Mouse (Mus musculus): Measurements from ENCODE around the gene Nfu1.

Gene Nfu1

DNA sequence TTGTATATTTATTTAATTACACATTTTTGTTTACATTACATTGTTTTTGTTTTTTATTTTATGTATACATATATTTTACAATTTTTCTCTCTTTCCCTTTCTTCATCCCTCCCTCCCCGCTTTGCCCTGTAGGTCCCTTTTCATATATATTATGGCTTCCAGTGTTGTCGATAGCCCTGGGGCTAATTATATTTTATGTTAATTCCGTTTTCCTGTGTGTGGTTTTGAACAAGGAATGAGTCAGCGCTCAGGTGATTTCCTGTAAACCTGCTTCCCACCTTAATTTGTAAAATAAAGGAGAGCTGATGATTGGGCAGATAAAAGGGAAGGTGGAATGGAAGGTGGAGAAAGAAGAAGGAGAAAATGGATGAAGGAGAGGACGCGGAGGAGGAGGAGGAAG is at the start of gene Nfu1:
TSS of gene Nfu1 (plus strand) at position 350 of the 400 bp plus-strand sequence.
- DNase-seq, result no peak

- DNase-seq, result no peak
Observed at GRCm38 (mm10) chr6:86963987-86964685, 44.9 kb upstream of the Nfu1 start.

DNA sequence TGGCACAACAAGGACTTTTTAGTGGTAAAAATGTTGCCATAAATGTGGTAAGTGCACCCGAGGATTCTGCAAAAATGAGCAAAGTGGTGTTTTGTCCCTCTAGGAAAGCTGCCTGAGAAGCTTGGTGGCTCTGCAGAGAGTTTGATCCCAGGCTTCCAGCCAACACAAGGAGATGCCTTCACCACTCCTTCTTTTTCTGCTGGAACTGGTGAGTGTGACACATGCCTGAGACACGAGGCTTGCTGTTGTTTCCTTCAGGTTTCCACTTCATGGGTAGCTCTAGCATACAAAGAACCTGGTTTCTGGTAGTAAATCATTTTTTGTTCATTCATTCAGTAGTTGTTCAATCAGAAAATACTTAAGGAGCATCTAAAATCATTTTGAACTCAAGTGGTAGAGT is 41.9 kb upstream of the Nfu1 start:
- no peak for DNase-seq

GRCm38 (mm10) chr6:86973956-86974355 is 35.1 kb upstream of the Nfu1 start:
- no peak for DNase-seq

DNA sequence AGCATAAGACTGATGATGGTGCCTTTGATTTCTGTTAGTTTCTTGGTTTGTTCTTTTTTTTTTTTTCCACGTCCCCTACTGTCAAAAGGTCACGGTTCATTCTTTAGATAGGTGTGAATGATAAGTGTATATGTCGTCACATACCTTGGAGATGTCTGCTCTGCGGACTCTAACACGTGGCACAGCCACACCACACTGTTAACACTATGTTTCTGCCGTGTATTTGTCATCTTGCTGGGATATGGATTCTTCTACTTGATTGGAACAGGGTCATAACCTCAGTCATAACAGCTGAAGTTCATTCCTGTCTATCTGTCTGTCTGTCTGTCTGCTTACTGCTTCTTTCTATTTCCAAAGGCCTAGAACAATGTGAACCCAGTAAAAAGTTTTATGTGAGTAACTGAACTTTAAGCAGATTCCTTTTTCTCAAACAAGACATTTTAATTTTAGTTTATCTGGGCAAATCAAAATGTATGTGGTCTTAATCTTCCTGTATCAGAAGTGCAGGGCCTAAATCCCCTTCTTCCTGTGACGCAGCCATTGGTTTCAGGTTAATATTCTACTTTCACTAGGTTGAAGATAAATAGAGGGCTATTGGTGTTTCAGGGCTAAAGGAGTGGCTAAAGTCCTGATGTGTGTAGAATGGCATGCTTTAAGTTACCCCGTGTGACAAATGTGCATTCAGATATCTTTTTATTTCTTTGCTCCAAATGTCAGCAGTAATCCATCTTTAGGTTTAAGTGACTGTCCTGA is 30.7 kb upstream of the Nfu1 start:
- no peak for DNase-seq

DNA sequence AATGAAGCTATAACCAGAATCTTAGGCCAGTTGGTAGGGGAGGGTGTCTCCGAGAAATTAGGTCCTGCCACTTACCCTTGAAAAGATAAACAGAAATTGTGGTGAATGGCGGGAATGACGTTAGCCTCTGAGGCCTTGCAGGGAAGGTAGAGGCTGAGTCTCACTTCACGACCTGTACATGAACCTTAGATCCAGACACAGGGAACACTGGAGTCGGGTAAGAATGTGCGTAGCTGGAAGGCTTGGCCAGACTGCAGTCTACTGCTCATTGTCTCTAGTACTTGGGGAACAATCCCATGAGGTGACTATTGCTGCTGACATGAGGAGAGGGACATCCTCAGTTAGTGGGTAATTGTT is 30.1 kb upstream of the Nfu1 start:
- DNase-seq, result no peak

- DNase-seq, result no peak
Observed at GRCm38 (mm10) chr6:86981206-86981605, 27.8 kb upstream of the Nfu1 start.

DNA sequence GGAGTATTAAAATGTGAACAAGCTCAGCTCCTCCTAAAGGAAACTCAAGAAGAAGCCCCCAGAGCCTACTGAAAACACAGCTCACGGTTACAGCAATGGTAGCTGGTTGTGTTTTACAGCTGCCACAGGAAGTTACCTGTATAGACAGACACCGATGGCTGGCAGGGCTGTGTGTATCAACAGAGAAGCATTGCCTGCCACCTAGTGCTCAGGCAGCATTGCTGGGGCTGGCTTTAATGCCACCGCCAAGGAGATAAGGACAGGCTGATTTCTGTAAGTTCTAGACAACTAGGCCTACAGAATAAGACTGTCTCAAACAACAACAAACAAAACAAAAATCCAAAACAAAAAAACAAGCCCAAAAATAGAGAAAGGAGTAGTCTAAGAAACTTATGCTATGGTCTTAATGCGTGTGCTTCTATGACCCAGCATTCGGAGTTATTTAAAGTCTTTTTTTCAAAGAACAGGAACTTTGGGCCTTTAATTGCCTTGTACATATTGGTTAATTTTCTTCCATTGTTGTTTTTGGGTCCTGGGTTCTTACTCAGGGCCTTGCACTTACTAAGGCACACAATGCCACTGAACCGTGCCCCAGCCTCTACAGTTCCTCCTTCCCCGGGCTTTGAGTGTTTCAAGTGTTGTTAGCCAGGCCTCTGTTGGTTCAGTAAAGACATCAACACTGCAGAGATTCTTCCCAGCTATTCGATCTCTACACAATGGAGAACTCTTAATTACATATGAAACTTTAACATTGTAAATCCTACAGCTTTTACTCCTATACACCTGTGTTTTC is 23.5 kb upstream of the Nfu1 start:
- no peak for DNase-seq

GRCm38 (mm10) chr6:86989576-86989975 is 19.5 kb upstream of the Nfu1 start:
- no peak for DNase-seq

DNA sequence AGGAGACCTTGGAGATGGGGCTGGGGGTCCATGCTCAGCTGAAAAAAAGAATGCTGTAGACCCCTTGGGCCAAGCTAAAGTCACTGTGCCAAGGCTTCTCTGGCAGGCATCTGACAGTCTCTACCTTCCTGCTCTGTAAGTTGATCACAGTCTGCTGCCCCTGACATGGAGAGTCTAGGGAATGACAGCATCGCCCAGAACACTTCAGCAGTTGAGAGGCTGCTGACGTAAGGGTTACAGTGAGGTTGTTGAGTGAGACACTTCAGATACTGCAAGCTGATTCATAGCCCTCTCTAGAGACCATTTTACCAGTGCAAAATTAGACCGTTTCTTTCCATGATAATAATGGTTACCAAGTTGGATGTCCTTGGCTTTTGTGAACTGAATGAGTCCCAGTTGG is 18.0 kb upstream of the Nfu1 start:
- DNase-seq, result no peak

GRCm38 (mm10) chr6:86992349-86992748 is 16.7 kb upstream of the Nfu1 start:
- no peak for DNase-seq

DNA sequence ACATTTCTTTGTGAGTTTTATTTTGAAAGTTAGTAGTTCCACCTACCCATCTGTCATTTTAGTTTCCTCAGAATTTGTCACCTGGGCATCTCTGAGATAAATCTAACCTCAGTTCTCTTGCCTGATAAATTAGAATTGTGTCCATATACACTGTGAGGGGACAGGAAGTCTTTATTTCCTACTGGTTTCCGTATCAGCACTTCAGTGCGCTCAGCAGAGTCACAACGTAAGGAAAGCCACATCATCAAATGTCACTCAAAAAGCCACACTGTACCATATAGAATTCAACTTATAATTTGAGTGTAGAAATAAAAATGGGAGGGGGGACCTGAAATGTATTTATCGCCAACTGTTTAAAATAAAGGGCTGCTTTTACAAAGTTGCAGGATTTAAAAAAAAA is 14.8 kb upstream of the Nfu1 start:
- no peak for DNase-seq

DNA sequence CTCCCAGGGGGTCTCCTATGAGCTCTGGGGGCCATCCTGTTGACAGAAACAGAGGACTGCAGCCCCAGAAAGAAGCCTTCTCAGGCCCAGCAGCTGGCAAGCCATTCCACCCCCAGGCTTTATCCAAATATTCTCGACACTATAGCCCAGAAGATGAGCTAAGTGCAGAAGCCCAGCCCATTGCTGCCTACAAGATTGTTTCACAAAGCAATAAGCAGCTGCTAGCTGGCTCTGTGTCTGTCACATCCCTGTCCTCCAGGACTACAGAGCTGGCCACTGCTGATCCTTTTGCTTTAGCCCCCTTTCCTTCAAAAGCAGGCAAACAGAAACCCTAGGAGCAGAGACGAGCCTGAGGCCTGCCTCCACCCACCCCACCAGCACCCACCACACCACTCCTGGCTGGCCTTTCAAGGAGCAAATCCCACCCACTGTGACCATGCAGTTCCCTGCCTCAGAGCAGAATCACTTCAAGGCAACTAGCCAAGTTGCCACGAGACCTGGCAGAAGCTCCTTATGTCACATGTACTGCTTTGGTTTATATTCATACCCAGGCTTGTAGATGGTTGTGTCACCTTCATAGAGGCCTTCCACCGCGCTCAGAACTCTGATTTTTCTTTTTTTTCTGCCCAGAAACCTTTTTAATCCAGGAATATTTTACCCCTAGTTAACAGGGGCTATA is 12.3 kb upstream of the Nfu1 start:
- peak; percentile 65 to 69 for DNase-seq

GRCm38 (mm10) chr6:86997360-86997759 is 11.7 kb upstream of the Nfu1 start:
- DNase-seq, result no peak

- no peak for DNase-seq
Observed at GRCm38 (mm10) chr6:87001995-87002394, 7.0 kb upstream of the Nfu1 start.

GRCm38 (mm10) chr6:87002521-87003055 is 6.4 kb upstream of the Nfu1 start:
- DNase-seq, result peak; percentile 77 to 86

DNA sequence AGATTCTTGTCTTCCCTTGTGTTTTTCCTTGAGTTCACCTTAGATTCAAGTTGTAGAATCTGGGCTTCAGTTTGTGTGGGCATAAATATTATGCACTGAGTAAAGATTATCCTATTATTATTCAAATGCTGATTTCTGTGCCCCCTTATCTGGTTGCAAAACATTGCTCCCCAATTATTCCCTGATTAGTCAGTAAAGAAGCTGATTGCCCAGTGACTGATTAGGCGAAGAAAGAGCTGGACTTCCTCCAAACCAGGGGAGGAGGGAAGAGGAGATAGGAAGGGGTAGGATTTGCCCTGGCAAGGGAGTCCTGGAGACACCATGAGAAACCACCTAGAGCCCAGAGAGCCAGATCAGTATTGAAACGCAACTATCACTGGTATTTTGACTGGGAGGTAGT is 4.9 kb upstream of the Nfu1 start:
- no peak for DNase-seq

DNA sequence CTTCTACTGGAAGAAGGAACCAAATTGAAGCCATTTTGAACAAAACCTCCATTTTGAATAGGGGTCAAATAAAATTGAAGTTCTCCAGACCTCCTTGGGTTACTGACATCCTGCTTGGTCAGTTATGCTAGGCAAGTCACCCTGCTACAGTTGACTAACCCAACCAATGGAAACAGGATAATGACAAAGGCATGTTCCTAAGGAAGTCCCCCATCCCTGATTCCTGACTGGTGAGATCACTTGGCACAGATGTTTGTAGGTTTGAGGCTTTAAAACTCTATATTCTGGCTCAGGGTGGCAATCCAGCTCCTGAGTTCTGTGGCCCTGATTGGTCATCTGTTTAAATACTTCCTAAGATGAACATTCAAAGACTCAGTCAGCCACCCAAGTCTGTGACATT is 3.5 kb upstream of the Nfu1 start:
- no peak for DNase-seq

GRCm38 (mm10) chr6:87009692-87010328 is 774 bp downstream of the Nfu1 start:
- DNase-seq, result peak; percentile 96

DNA sequence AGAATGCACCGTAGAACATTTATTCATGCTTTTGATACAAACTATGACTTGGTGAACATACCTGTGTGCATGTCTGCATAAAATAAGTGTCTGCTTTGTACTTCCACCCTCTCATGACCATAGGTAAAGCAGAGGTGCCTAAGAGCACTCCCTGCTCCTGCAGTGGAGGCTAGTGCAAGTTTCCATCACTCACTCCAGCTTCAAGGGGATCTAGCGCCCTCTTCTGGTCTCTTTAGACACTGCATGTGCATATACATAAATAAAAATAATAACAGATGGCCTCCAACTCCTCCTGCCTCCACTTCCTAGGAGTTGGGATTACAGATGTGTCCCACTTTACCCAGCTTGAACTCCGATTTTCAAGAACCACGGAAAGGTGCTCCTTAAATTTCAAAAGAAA is 7.9 kb downstream of the Nfu1 start:
- DNase-seq, result peak; percentile 25 to 40

DNA sequence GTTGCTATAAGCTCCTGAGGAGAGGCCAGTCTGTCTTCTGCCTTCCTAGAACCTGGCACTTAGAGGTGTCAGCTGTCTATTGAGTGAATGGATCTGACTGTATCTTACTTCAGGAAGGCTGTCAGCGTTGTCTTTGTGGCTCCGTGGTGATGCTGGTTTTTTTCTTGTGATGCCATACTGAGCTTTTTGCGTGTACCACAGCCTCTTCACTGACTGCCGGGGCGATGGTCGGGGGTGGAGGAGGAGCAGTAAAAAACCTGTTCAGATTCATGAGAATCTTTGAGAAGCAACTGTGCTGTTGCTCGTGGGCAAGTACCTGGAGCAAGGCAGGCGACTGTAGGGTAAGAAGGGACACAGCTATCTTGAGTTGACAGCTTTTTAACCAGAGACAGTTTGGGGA is 9.8 kb downstream of the Nfu1 start:
- DNase-seq, result no peak

GRCm38 (mm10) chr6:87021791-87022190 is 12.8 kb downstream of the Nfu1 start:
- DNase-seq, result no peak
